Mouse (Mus musculus) heart, adult 2 months (tissue): ENCODE data around the gene Tmem251. TPM values are rescaled to one million over a fixed set of nuclear protein-coding genes. Genes with fewer than 3 reads are reported as not detected.

Experiments
- DNase-seq, 2 experiments: peaks; one replicate each; pipeline ENCODE4 v3.0.0; 2021
- H3K27ac ChIP-seq: fragments of 200-600 bp; 2 replicates; pipeline ENCODE4 v1.8.1; 2022
- H3K27me3 ChIP-seq: fragments of 200-500 bp; 2 replicates; pipeline ENCODE4 v1.6.1; 2012; ENCODE audit warnings: mild to moderate bottlenecking, low read length, inconsistent platforms, mixed read lengths; ENCODE audit not compliant: control insufficient read depth, insufficient read depth
- H3K36me3 ChIP-seq: fragments of 200-500 bp; 2 replicates; pipeline ENCODE4 v1.6.1; 2012; ENCODE audit warnings: low read length, inconsistent platforms; ENCODE audit not compliant: control insufficient read depth, insufficient read depth
- H3K4me1 ChIP-seq: fragments of 200-500 bp; 2 replicates; pipeline ENCODE4 v1.6.1; 2011; ENCODE audit warnings: low read length; ENCODE audit not compliant: control insufficient read depth, insufficient read depth
- H3K4me3 ChIP-seq: fragments of 200-600 bp; 2 replicates; pipeline ENCODE4 v1.8.1; 2022
- H3K79me2 ChIP-seq: fragments of 200-500 bp; replicated peaks from 2 replicates; pipeline ENCODE4 v1.6.1; 2012; ENCODE audit warnings: mild to moderate bottlenecking, inconsistent platforms, low read length, moderate library complexity, mixed read lengths; ENCODE audit not compliant: control insufficient read depth, insufficient read depth
- H3K9ac ChIP-seq: fragments of 200-500 bp; 2 replicates; pipeline ENCODE4 v1.6.1; 2012; ENCODE audit warnings: low read depth, mild to moderate bottlenecking, control low read depth, inconsistent platforms, low read length, mixed read lengths
- CTCF ChIP-seq: fragments of 200-600 bp; IDR thresholded peaks from 2 replicates; pipeline ENCODE4 v1.8.1; 2022; ENCODE audit warnings: antibody characterized with exemption, mild to moderate bottlenecking, moderate library complexity
- EP300 ChIP-seq: fragments of 200-500 bp; IDR thresholded peaks from 2 replicates; pipeline ENCODE4 v1.6.1; 2011; ENCODE audit warnings: low read depth, low read length, control low read depth; ENCODE audit not compliant: insufficient read depth
- POLR2A ChIP-seq: fragments of 200-500 bp; IDR thresholded peaks from 2 replicates; pipeline ENCODE4 v1.6.1; 2011; ENCODE audit warnings: mild to moderate bottlenecking, low read depth, low read length, control low read depth; ENCODE audit not compliant: insufficient read depth
- WGBS: fragments of 180-500 bp; shearing (Covaris S2); methylation state at CpG from one replicate; pipeline ENCODE4 v1.1.7; 2018; 5-methylcytosine and 5-hydroxymethylcytosine counted together
- intact Hi-C: fragments of 180-260 bp; cut with DNase I; formaldehyde crosslinking; loops from one replicate; pipeline ENCODE4 v1.15.1; 2025
- polyA plus RNA-seq: library from polyadenylated mRNA; depleted of rRNA; stranded (reverse); fragments of >200 nt; gene quantifications from 2 replicates; pipeline ENCODE4 v1.2.3, GENCODE M21; 2012
- total RNA-seq, 2 experiments: library from RNA; stranded (reverse); gene quantifications; 2 replicates each; pipeline ENCODE4 v1.2.3; 2021

Tmem251 gene
- total and polyA plus RNA-seq, 3 experiments, result 1.8 to 4.6 (median 4.5) TPM

DNA sequence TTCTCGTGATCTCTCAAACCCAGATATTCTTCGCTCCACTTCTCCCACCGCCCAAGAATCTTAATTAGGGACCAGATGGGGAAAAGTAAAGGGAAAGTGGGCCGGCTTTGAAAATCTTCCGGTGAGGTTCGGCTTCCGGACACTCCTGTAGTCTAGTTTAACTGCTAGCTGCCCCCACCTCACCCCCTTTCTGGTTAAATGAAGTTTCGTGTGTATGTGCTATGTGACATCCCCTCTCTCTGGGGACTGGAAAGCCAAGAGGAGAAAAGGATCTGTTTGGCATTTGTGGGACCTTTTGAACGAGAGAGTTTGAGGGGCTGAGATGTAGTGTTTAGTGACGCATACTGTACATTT is 14.8 kb downstream of the Tmem251 start, which contains the start of gene Gm20604:
Gene Gm20604 (minus strand): TSS at position 270 of the 354 bp plus-strand sequence.
- H3K9ac ChIP-seq, result peak within 1 kb of the TSS; percentile 76
- 0 out of 2 replicates have a peak, but pooled peaks cover 1% of the 10 kb centered on the region for H3K79me2 ChIP-seq
- DNase-seq, result no peak
- H3K4me1 ChIP-seq, result peaks cover 5% of the 10 kb centered on the region
- TF ChIP-seq CTCF (no peak), EP300 (no peak), POLR2A (no peak)
- H3K36me3 ChIP-seq, result no peaks in the 10 kb centered on the region; the same call in 1 of the 2 replicates
- H3K27ac ChIP-seq, result peak within 1 kb of the TSS; percentile 92
- WGBS, result under 1% methylated on average over 10 of the region's 10 CpGs
- no peaks in the 10 kb centered on the region for H3K27me3 ChIP-seq
- peak within 1 kb of the TSS; percentile 63 for H3K4me3 ChIP-seq
- intact Hi-C loops, result loop anchor here (5.0 kb wide), 1 partner anchor 119 kb away; the partner anchor contains the start of gene Btbd7

DNA sequence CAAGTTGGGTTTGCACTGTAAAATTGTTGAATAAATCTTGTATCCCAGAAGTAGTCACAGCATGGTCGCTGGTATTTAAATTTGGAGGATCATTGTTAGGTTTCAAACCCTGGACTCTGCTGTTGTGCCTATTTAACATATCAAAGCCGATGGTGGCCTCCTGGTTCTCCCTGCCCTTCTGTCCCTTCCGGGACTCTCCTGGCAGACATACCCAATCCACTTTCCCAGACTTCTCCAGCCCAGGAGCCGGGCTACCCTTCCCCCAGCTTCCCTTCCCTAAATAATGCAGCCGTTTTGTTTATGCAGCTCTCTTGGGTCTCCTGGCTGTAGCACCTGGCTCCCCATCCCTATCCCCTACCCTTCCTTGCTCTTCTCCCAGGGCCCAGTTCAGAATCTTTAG is 15.4 kb downstream of the Tmem251 start:
- Histone ChIP-seq H3K27me3 (no peaks in the 10 kb centered on the region), H3K4me1 (peaks cover 5% of the 10 kb centered on the region), H3K4me3 (peak overlapping the region; percentile 63), H3K36me3 (no peaks in the 10 kb centered on the region; the same call in 1 of the 2 replicates), H3K9ac (peak overlapping the region; percentile 76), H3K27ac (peak overlapping the region; percentile 79), H3K79me2 (0 out of 2 replicates have a peak, but pooled peaks cover 1% of the 10 kb centered on the region)
- intact Hi-C loops, result loop anchor here (5.0 kb wide), 1 partner anchor 118 kb away; the partner anchor contains the start of gene Btbd7
- no peak for TF ChIP-seq EP300
- TF ChIP-seq POLR2A, result no peak
- no peak for TF ChIP-seq CTCF
- WGBS, result 3% methylated on average over 5 of the region's 5 CpGs
- DNase-seq, result no peak

DNA sequence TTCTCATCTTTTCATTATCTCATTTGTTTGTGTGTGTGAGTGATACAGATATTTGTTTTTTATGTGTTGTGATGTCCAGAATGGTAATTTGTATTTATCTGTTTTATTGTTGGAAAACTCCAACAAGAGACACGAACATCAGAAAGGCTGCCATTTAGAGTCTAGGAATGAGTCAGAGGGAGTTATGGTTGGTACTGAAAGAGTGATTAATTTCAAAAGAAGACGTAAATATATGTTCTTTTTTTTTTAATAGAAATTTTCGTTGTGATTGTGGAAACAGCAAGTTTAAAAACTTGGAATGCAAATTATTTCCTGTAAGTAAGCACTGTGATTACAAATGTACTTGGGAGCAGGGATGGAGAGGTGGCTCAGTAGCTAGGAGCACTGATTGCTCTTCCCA is 18.1 kb downstream of the Tmem251 start:
- intact Hi-C loops, result no loop called here
- H3K9ac ChIP-seq, result no peak overlapping the region
- H3K36me3 ChIP-seq, result no peaks in the 10 kb centered on the region; the same call in none of the 2 replicates
- H3K27ac ChIP-seq, result no peak overlapping the region
- TF ChIP-seq EP300 (no peak), CTCF (no peak), POLR2A (no peak)
- H3K79me2 ChIP-seq, result 0 out of 2 replicates have a peak, but pooled peaks cover 1% of the 10 kb centered on the region
- H3K27me3 ChIP-seq, result no peaks in the 10 kb centered on the region
- peaks cover 5% of the 10 kb centered on the region for H3K4me1 ChIP-seq
- H3K4me3 ChIP-seq, result no peak overlapping the region
- no peak for DNase-seq
- WGBS, result 66% methylated on average over 3 of the region's 3 CpGs

DNA sequence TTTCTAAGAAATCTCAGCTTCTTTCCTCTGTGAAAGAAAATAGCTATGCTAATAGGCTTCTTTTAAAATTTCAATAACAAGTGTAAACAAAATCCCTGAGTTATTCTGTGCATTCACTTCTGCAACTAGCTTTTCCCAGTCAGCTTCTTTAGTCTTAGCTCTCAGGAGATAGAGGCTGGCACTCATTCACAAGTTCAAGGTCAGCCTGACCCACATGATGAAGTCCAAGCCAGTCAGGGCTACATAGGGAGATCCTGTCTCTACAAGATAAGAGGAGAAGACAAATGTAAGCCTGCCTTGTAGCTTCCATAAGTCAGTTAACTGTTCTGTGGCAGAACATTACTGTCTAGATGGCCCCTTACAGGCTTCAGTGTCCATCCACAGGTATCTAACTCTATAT is 20.1 kb downstream of the Tmem251 start:
- intact Hi-C loops, result no loop called here
- Histone ChIP-seq H3K9ac (no peak overlapping the region), H3K27ac (no peak overlapping the region), H3K4me1 (peaks cover 3% of the 10 kb centered on the region), H3K36me3 (no peaks in the 10 kb centered on the region; the same call in none of the 2 replicates), H3K27me3 (no peaks in the 10 kb centered on the region), H3K4me3 (no peak overlapping the region), H3K79me2 (0 out of 2 replicates have a peak, but pooled peaks cover 1% of the 10 kb centered on the region)
- DNase-seq, result no peak
- TF ChIP-seq CTCF, result no peak
- no peak for TF ChIP-seq EP300
- no peak for TF ChIP-seq POLR2A

DNA sequence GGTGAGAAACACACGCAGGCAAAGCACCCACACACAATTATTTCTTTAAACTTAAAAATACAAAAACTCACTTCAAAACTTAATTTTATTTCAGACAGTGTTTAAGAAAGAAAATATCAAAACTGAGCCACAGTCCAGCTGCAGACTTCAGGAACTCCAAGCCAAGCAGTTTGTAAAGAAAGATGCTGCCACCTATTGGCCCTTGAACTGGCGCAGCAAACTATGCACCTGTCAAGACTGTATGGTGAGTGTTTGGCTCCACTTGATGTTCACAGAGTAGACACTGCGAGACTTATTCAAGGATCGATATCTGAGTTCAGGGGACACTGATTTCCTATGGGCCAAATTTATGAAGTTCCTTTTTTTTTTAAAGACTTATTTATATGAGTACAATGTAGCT is 25.4 kb downstream of the Tmem251 start:
- peak; percentile 53 for TF ChIP-seq CTCF
- no peak for TF ChIP-seq EP300
- no peaks in the 10 kb centered on the region for H3K4me1 ChIP-seq
- H3K9ac ChIP-seq, result no peak overlapping the region
- intact Hi-C loops, result no loop called here
- 94% methylated on average over 4 of the region's 4 CpGs for WGBS
- no peak for DNase-seq
- no peaks in the 10 kb centered on the region for H3K79me2 ChIP-seq
- no peak overlapping the region for H3K4me3 ChIP-seq
- no peaks in the 10 kb centered on the region; the same call in 1 of the 2 replicates for H3K36me3 ChIP-seq
- H3K27ac ChIP-seq, result no peak overlapping the region
- H3K27me3 ChIP-seq, result no peaks in the 10 kb centered on the region

DNA sequence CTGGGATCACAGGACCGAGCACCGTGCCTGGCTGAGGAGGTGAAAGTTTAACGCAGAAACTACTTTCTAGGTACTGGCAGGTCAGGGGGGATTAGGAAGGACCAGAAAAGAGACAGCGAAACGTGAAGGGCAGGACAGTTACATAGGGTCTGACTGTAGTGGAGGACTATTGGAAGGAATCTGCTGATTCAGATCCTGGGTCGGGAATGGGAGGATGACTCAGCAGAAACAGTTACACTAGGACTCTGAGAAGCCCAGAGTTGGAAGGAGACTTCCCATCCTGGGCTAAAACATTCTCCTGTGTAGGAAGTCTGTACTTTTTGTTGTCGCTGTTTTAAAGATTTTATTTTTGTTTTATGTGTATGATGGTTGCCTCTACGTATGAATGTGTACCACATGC is 28.0 kb downstream of the Tmem251 start:
- no peak overlapping the region for H3K9ac ChIP-seq
- 95% methylated on average over 8 of the region's 8 CpGs for WGBS
- intact Hi-C loops, result no loop called here
- DNase-seq, result no peak
- H3K27ac ChIP-seq, result no peak overlapping the region
- no peaks in the 10 kb centered on the region for H3K79me2 ChIP-seq
- H3K4me3 ChIP-seq, result no peak overlapping the region
- no peaks in the 10 kb centered on the region for H3K36me3 ChIP-seq
- no peaks in the 10 kb centered on the region for H3K27me3 ChIP-seq
- no peaks in the 10 kb centered on the region for H3K4me1 ChIP-seq
- TF ChIP-seq CTCF (no peak), POLR2A (no peak), EP300 (no peak)
